Mouse (Mus musculus): ENCODE measurements around the gene Celsr2. TPM values are rescaled to one million over a fixed set of nuclear protein-coding genes. Genes with fewer than 3 reads are reported as not detected.

Celsr2 gene
- polyA plus RNA-seq, 1 experiment from 2014 or later, result 49.7 TPM

GRCm38 (mm10) chr3:108415831-108416223 is 475 bp upstream of the Celsr2 start:
- Histone ChIP-seq H3K27ac (peak overlapping the region; percentile 95), H3K9me3 (ENCODE audit: control insufficient read depth, low read length) (no peaks in the 10 kb centered on the region), H3K4me2 (replicated peaks) (peak overlapping the region; percentile 85), H3K4me3 (replicated peaks; ENCODE audit: low read length) (peak overlapping the region; percentile 94), H3K36me3 (replicated peaks; ENCODE audit: control insufficient read depth, insufficient read depth) (peaks cover 27% of the 10 kb centered on the region), H3K4me1 (replicated peaks; ENCODE audit: control insufficient read depth, insufficient read depth, low read length) (peaks cover 33% of the 10 kb centered on the region), H3K9ac (peak overlapping the region; percentile 98), H3K27me3 (ENCODE audit: control insufficient read depth, insufficient read depth, low read length) (no peaks in the 10 kb centered on the region)
- DNase-seq (ENCODE audit: low spot score), result peak; percentile 86
- ATAC-seq (ENCODE audit: low FRiP score), result peak; percentile 85
- under 1% methylated on average over 39 of the region's 48 CpGs for WGBS

GRCm38 (mm10) chr3:108413634-108414360 is 1.6 kb downstream of the Celsr2 start:
- peak overlapping the region; percentile 85 for H3K4me2 ChIP-seq (replicated peaks)
- WGBS, result 97% methylated on average over 35 of the region's 35 CpGs
- no peaks in the 10 kb centered on the region for H3K9me3 ChIP-seq (ENCODE audit: control insufficient read depth, low read length)

GRCm38 (mm10) chr3:108411754-108412121 is 3.6 kb downstream of the Celsr2 start:
- H3K9ac ChIP-seq, result peak overlapping the region; percentile 63
- WGBS, result 15% methylated on average over 8 of the region's 8 CpGs
- H3K27ac ChIP-seq, result peak overlapping the region; percentile 96
- peak overlapping the region; percentile 85 for H3K4me2 ChIP-seq (replicated peaks)
- H3K9me3 ChIP-seq (ENCODE audit: control insufficient read depth, low read length), result no peaks in the 10 kb centered on the region
- peak overlapping the region; percentile 28 for H3K4me3 ChIP-seq (replicated peaks; ENCODE audit: low read length)
- peaks cover 33% of the 10 kb centered on the region for H3K36me3 ChIP-seq (replicated peaks; ENCODE audit: control insufficient read depth, insufficient read depth)
- H3K4me1 ChIP-seq (replicated peaks; ENCODE audit: control insufficient read depth, insufficient read depth, low read length), result peaks cover 53% of the 10 kb centered on the region
- H3K27me3 ChIP-seq (ENCODE audit: control insufficient read depth, insufficient read depth, low read length), result no peaks in the 10 kb centered on the region
- peak; percentile 76 for DNase-seq (ENCODE audit: low spot score)
- ATAC-seq (ENCODE audit: low FRiP score), result peak; percentile 69

More at GRCm38 (mm10) chr3:108413634-108414360, 1.6 kb downstream of the Celsr2 start:
- Histone ChIP-seq H3K4me1 (replicated peaks; ENCODE audit: control insufficient read depth, insufficient read depth, low read length) (peaks cover 51% of the 10 kb centered on the region), H3K36me3 (replicated peaks; ENCODE audit: control insufficient read depth, insufficient read depth) (peaks cover 27% of the 10 kb centered on the region), H3K4me3 (replicated peaks; ENCODE audit: low read length) (peak overlapping the region; percentile 94), H3K27me3 (ENCODE audit: control insufficient read depth, insufficient read depth, low read length) (no peaks in the 10 kb centered on the region), H3K9ac (0 out of 2 replicates have a peak overlapping the region, but pooled peaks have one; percentile 98), H3K27ac (no peak overlapping the region)
- ATAC-seq (ENCODE audit: low FRiP score) (no peak), DNase-seq (ENCODE audit: low spot score) (no peak)

- Histone ChIP-seq H3K4me2 (replicated peaks) (peak overlapping the region; percentile 85), H3K27me3 (ENCODE audit: control insufficient read depth, insufficient read depth, low read length) (no peaks in the 10 kb centered on the region), H3K27ac (peak overlapping the region; percentile 96), H3K36me3 (replicated peaks; ENCODE audit: control insufficient read depth, insufficient read depth) (peaks cover 38% of the 10 kb centered on the region), H3K4me1 (replicated peaks; ENCODE audit: control insufficient read depth, insufficient read depth, low read length) (peaks cover 59% of the 10 kb centered on the region), H3K4me3 (replicated peaks; ENCODE audit: low read length) (peak overlapping the region; percentile 28), H3K9ac (peak overlapping the region; percentile 63), H3K9me3 (ENCODE audit: control insufficient read depth, low read length) (no peaks in the 10 kb centered on the region)
- 3% methylated on average over 5 of the region's 5 CpGs for WGBS
- ATAC-seq (ENCODE audit: low FRiP score) (peak; percentile 7; the same call in 1 of the 2 replicates), DNase-seq (ENCODE audit: low spot score) (no peak)
Observed at GRCm38 (mm10) chr3:108411026-108411753, 4.2 kb downstream of the Celsr2 start.

DNA sequence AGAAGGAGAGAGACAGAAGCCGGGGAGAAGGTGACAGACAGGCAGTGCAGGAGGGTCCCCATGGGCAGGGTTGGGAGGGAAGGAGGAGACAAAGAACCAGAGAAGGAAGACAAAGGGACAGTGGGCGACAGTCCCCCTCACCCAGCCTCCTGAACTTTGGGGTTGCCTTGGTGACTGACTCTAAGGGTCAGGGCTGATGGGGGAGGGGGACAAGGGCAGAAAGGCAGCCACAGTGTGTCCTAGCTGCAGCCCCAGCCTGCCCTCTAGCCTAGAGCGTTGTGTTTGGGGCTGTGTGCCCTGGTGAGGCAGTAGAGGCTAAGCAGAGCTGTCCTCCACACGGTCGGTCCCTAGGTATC is 5.0 kb downstream of the Celsr2 start:
- 3% methylated on average over 5 of the region's 5 CpGs for WGBS
- H3K9me3 ChIP-seq (ENCODE audit: control insufficient read depth, low read length), result no peaks in the 10 kb centered on the region
- H3K36me3 ChIP-seq (replicated peaks; ENCODE audit: control insufficient read depth, insufficient read depth), result peaks cover 45% of the 10 kb centered on the region
- ATAC-seq (ENCODE audit: low FRiP score) (peak; percentile 12), DNase-seq (ENCODE audit: low spot score) (no peak)
- peaks cover 66% of the 10 kb centered on the region for H3K4me1 ChIP-seq (replicated peaks; ENCODE audit: control insufficient read depth, insufficient read depth, low read length)
- peak overlapping the region; percentile 85 for H3K4me2 ChIP-seq (replicated peaks)
- peak overlapping the region; percentile 28 for H3K4me3 ChIP-seq (replicated peaks; ENCODE audit: low read length)
- peak overlapping the region; percentile 63 for H3K9ac ChIP-seq
- H3K27ac ChIP-seq, result peak overlapping the region; percentile 96
- no peaks in the 10 kb centered on the region for H3K27me3 ChIP-seq (ENCODE audit: control insufficient read depth, insufficient read depth, low read length)

- H3K9ac ChIP-seq, result peak overlapping the region; percentile 63
- H3K36me3 ChIP-seq (replicated peaks; ENCODE audit: control insufficient read depth, insufficient read depth), result peaks cover 51% of the 10 kb centered on the region
- no peaks in the 10 kb centered on the region for H3K27me3 ChIP-seq (ENCODE audit: control insufficient read depth, insufficient read depth, low read length)
- no peaks in the 10 kb centered on the region for H3K9me3 ChIP-seq (ENCODE audit: control insufficient read depth, low read length)
- DNase-seq (ENCODE audit: low spot score), result no peak
- peak overlapping the region; percentile 85 for H3K4me2 ChIP-seq (replicated peaks)
- peaks cover 67% of the 10 kb centered on the region for H3K4me1 ChIP-seq (replicated peaks; ENCODE audit: control insufficient read depth, insufficient read depth, low read length)
- 13% methylated on average over 8 of the region's 8 CpGs for WGBS
- peak; percentile 0; the same call in 1 of the 2 replicates for ATAC-seq (ENCODE audit: low FRiP score)
- peak overlapping the region; percentile 96 for H3K27ac ChIP-seq
- H3K4me3 ChIP-seq (replicated peaks; ENCODE audit: low read length), result peak overlapping the region; percentile 28
Observed at GRCm38 (mm10) chr3:108409656-108410358, 5.5 kb downstream of the Celsr2 start.

DNA sequence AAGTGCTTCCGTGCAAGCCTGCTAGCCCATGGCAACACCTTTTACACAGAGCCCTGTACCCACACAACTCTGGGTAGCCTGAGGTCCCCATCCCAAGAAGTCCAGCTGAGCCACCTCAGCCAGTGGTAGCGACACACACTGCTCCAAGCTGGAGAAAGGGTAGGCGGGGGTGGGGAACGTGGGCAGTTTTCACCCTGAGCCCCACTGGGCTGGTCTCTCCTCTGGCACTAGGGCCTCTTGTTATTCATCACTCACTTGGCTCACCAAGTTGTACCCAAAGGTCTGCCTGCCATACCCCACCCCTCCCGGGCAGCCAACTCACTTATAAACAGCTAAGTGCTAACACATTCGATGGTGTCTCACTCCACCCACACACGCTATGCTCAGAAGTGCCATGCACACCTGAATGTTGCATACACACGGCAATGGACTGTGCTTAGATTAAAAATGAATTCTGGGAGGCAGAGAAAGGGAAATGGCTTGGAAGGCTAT is 6.8 kb downstream of the Celsr2 start:
- H3K36me3 ChIP-seq (replicated peaks; ENCODE audit: control insufficient read depth, insufficient read depth), result peaks cover 55% of the 10 kb centered on the region
- WGBS, result 79% methylated on average over 8 of the region's 8 CpGs

DNA sequence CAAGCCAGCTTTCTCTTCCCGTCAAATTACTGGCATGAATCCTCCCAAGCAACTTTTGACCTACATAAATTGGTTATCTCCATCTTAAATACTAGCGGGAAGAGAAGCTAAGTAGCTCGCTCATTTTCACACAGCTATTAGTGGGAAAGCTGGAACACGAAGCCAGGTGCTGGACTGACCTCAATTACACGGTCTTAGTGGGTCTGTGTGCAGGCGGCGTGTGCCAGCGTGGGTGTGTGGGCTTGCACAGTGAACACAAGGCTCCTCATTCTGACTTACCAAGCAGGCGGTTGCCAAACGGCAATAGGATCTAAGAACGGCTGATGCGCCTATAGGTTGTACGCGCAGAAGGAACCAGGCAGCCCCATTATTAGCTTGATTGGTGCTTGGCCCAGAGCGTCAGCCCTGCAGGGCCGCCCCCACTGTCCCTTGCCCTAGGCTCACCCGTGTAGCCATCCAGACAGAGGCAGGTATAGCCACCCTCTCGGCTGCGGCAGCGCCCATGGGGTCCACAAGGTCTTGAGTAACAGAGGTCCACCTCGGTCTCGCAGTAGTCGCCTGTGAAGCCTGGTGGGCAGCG is 9.0 kb downstream of the Celsr2 start:
- peaks cover 53% of the 10 kb centered on the region for H3K36me3 ChIP-seq (replicated peaks; ENCODE audit: control insufficient read depth, insufficient read depth)
- H3K27ac ChIP-seq, result peak overlapping the region; percentile 60
- H3K4me2 ChIP-seq (replicated peaks), result no peak overlapping the region
- DNase-seq (ENCODE audit: low spot score) (no peak), ATAC-seq (ENCODE audit: low FRiP score) (no peak)
- H3K4me1 ChIP-seq (replicated peaks; ENCODE audit: control insufficient read depth, insufficient read depth, low read length), result peaks cover 47% of the 10 kb centered on the region
- H3K27me3 ChIP-seq (ENCODE audit: control insufficient read depth, insufficient read depth, low read length), result no peaks in the 10 kb centered on the region
- H3K9me3 ChIP-seq (ENCODE audit: control insufficient read depth, low read length), result no peaks in the 10 kb centered on the region
- no peak overlapping the region for H3K4me3 ChIP-seq (replicated peaks; ENCODE audit: low read length)
- 61% methylated on average over 24 of the region's 24 CpGs for WGBS
- 0 out of 2 replicates have a peak overlapping the region, but pooled peaks have one; percentile 24 for H3K9ac ChIP-seq

More for the DNA sequence above, 6.8 kb downstream of the Celsr2 start:
- Histone ChIP-seq H3K9me3 (ENCODE audit: control insufficient read depth, low read length) (no peaks in the 10 kb centered on the region), H3K4me2 (replicated peaks) (no peak overlapping the region), H3K4me1 (replicated peaks; ENCODE audit: control insufficient read depth, insufficient read depth, low read length) (peaks cover 57% of the 10 kb centered on the region), H3K4me3 (replicated peaks; ENCODE audit: low read length) (no peak overlapping the region), H3K9ac (0 out of 2 replicates have a peak overlapping the region, but pooled peaks have one; percentile 2), H3K27me3 (ENCODE audit: control insufficient read depth, insufficient read depth, low read length) (no peaks in the 10 kb centered on the region), H3K27ac (no peak overlapping the region)
- ATAC-seq (ENCODE audit: low FRiP score), result no peak
- DNase-seq (ENCODE audit: low spot score), result no peak
